Mouse (Mus musculus) adrenal gland, postnatal 14 days (tissue): ENCODE data around the gene Pttg1ip. TPM values are rescaled to one million over a fixed set of nuclear protein-coding genes. Genes with fewer than 3 reads are reported as not detected.

Experiments
- DNase-seq: peaks from one replicate; pipeline ENCODE4 v3.0.0; 2021; ENCODE audit warnings: mixed read lengths
- long read RNA-seq, 2 experiments: library from polyadenylated mRNA; stranded (forward); transcript quantifications; one replicate each; pipeline ENCODE4 v2.0.0; 2021
- total RNA-seq: library from RNA; stranded (reverse); gene quantifications from 2 replicates; pipeline ENCODE4 v1.2.3, GENCODE M21; 2021

The Pttg1ip gene
- 168 and 172 TPM in 2 replicates for total RNA-seq
- long read RNA-seq, experiment 1, transcript Pttg1ip-209 (3 exons, 831 nt): minor isoform, 5 of 377 reads
- long read RNA-seq, experiment 1, transcript Pttg1ip-201 (6 exons, 2,294 nt): major isoform, 330 of 377 reads
- long read RNA-seq, experiment 1, partial matches to known transcripts: 1 of 377 reads
- long read RNA-seq, experiment 1, other reads (novel, unspliced or antisense): 38 of 377 reads
- long read RNA-seq, experiment 2, transcript Pttg1ip-201 (6 exons, 2,294 nt): major isoform, 195 of 251 reads
- long read RNA-seq, experiment 2, partial matches to known transcripts: 0 of 251 reads
- long read RNA-seq, experiment 2, other reads (novel, unspliced or antisense): 53 of 251 reads

GRCm38 (mm10) chr10:77581408-77582284 lies at the start of gene Pttg1ip:
Gene Pttg1ip, plus strand, starts transcription at chr10:77581720.
- DNase-seq: peak; percentile 98

GRCm38 (mm10) chr10:77532020-77532413 lies 49.5 kb upstream of the Pttg1ip start:
- no peak for DNase-seq

GRCm38 (mm10) chr10:77536727-77537126 lies 44.8 kb upstream of the Pttg1ip start:
- DNase-seq: no peak

- DNase-seq: no peak
These were observed 44.0 kb upstream of the Pttg1ip start for GRCm38 (mm10) chr10:77537215-77538209.

- DNase-seq: no peak
These were observed 42.1 kb upstream of the Pttg1ip start for GRCm38 (mm10) chr10:77539320-77539945.

DNA sequence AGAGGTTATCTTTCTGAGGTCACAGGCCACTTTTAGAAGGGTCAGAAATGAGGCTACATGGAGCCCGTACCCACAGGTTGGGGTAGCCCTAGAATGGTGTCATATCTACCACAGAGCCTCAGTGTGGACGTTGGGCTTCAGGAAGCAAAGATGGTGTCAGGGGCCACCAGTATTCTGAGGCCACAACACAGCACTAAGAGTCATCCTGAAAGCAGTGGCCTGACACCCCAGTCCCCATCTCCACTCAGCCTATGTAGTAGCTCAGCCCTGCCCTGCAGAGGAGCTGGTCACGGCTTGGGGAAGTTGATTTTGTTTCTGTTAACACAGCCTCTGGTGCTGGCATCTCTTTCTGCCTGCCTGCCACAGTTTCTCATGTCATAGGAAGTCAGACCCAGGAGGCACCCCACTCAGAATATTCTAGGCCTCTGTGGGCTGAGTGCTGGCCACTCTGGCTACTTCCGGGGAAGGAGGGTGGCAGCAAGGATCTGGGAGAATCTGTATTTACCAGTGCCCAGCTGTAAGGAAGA lies 40.9 kb upstream of the Pttg1ip start:
- no peak for DNase-seq

DNA sequence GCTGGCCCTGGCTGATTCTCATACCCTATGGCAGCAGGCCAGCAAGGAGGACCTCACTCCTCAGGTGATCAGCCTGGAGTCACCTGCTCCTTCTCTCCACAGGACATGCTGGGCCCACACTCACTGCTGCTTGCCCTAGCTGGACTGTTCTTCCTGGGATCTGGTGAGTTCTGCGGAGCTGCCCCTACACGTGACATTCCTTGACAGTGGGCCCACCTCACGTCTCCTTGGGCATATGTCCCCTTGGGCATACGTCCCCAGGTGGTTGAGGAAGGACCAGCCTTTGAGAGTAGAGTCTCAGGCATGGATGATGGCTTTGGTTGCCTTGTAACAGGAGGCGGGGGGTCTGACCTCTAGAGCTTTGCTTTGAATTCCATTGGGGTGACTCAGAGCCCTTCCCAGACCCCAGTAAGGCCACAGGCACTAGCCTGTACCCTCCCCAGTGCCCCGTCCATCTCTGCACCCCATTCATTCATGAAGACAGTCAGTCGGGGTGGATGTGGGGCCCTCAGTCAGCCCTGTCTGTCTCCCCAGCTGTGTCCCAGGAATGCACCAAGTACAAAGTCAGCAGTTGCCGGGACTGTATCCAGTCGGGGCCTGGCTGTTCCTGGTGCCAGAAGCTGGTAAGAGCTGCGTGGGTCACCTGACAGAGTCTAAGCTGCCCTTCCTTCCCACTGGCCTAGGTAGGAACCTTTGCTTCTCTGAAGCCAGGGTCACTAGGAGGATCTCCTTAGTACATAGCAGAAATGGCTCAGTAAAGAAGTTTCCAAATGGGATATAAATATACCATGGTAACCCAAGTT lies 39.5 kb upstream of the Pttg1ip start:
- DNase-seq: no peak

DNA sequence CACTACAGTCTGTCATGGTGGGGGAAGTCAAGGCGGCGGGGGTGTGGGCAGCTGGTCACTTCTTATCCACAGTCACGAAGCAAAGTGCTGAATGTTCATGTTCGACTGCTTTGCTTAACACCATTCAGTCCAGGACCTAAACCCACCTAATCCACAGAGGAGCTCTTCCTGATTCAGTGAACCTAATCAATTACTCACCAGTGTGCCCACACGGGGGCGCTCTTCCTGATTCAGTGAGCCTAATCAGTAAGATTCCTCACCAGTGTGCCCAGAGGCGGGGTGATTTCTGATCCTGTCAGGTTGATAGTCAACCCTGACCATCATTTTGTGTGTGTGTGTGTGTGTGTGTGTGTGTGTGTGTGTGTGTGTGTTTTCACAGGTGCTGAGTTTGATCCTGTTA lies 38.3 kb upstream of the Pttg1ip start:
- peak; percentile 62 for DNase-seq

GRCm38 (mm10) chr10:77544916-77545315 lies 36.6 kb upstream of the Pttg1ip start:
- peak; percentile 68 for DNase-seq

- no peak for DNase-seq
These were observed 32.9 kb upstream of the Pttg1ip start for GRCm38 (mm10) chr10:77548576-77548975.

DNA sequence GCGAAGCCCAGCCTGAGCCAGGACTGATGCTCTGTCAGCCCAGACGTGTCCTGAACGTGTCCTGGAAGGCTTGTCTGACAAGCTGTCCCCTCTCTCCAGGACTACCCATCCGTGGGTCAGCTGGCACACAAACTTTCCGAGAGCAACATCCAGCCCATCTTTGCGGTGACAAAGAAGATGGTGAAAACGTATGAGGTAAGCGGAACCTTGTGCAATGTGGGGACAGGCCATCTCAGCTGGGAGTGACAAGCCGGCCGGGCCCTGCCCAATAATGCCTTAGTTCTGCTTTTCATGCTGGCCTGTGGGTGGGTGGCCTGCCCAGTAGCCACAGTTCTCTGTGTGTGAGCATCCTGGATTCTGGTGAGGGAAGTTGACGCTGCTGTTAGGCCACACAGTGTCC lies 30.6 kb upstream of the Pttg1ip start:
- no peak for DNase-seq

- no peak for DNase-seq
These were observed 29.4 kb upstream of the Pttg1ip start for GRCm38 (mm10) chr10:77552162-77552561.

- no peak for DNase-seq
These were observed 28.2 kb upstream of the Pttg1ip start for GRCm38 (mm10) chr10:77553285-77553684.

GRCm38 (mm10) chr10:77554918-77555317 lies 26.6 kb upstream of the Pttg1ip start:
- DNase-seq: no peak

GRCm38 (mm10) chr10:77556631-77557030 lies 24.9 kb upstream of the Pttg1ip start:
- no peak for DNase-seq

DNA sequence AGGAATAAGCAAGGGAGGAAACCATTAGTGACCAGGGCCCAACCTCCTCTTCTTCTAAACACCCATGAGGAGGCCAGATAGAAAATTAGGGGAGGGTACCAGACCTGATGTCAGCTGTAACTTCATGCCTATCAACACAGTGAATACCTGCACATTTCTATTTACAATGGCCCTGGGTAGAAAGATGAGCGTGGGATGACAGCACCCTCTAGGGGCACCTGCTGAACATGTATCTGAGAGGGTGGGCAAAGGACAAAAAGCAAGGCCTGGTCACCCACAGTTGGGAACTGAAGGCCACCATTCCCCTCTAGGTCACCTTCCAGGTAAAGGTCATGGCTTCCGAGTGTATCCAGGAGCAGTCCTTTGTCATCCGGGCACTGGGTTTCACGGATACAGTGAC lies 23.9 kb upstream of the Pttg1ip start:
- DNase-seq: no peak

DNA sequence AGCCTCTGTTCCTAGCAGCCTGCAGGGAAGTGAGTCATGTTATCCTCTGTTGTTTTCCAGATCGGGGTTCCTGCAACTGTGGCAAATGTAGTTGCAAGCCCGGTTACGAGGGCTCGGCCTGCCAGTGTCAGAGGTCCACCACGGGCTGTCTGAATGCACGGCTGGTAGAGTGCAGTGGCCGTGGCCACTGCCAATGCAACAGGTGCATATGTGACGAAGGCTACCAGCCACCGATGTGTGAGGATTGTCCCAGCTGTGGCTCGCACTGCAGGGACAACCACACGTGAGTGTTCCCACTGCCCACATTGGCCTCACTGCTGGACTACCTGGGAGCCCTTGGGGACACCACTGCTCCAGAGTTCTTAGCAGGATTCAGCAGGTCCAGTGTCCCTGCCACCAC lies 21.4 kb upstream of the Pttg1ip start:
- DNase-seq: no peak

- DNase-seq: no peak
These were observed 20.7 kb upstream of the Pttg1ip start for GRCm38 (mm10) chr10:77560830-77561229.

GRCm38 (mm10) chr10:77561508-77561907 lies 20.0 kb upstream of the Pttg1ip start:
- DNase-seq: no peak

- DNase-seq: no peak
These were observed 16.5 kb upstream of the Pttg1ip start for GRCm38 (mm10) chr10:77565005-77565404.
